Mouse (Mus musculus) liver, postnatal 0 days (tissue): ENCODE measurements at regions not wholly inside any gene's neighbourhood (a gene's known extent, or its start where the extent isn't known, plus 50 kb on each side); places are given as distances from the start of the nearest gene placed in this dataset.

Experiments
- ATAC-seq: fragments of 200-750 bp; cut with Nextera tagmentation; 2 replicates; pipeline ENCODE4 v1.8.0; 2017; ENCODE audit warnings: mild to moderate bottlenecking, moderate library complexity
- DNase-seq: peaks from one replicate; pipeline ENCODE4 v3.0.0-alpha.2; 2016
- H3K27ac ChIP-seq: fragments of 300-500 bp; sonication (generic); 2 replicates; pipeline ENCODE4 v1.5.1; 2014; ENCODE audit warnings: antibody characterized with exemption, moderate library complexity, mild to moderate bottlenecking, low read depth
- H3K27me3 ChIP-seq: fragments of 300-500 bp; sonication (generic); 2 replicates; pipeline ENCODE4 v1.6.1; 2014; ENCODE audit warnings: low read length, control low read depth, mixed read lengths; ENCODE audit not compliant: insufficient read depth
- H3K36me3 ChIP-seq: fragments of 300-500 bp; sonication (generic); replicated peaks from 2 replicates; pipeline ENCODE4 v1.6.1; 2014; ENCODE audit warnings: mild to moderate bottlenecking, control low read depth, low read length, moderate library complexity, mixed read lengths; ENCODE audit not compliant: insufficient read depth
- H3K4me1 ChIP-seq: fragments of 300-500 bp; sonication (generic); 2 replicates; pipeline ENCODE4 v1.6.1; 2014; ENCODE audit warnings: antibody characterized with exemption, mild to moderate bottlenecking, control low read depth; ENCODE audit not compliant: insufficient read depth
- H3K4me2 ChIP-seq: fragments of 300-500 bp; sonication (generic); 2 replicates; pipeline ENCODE4 v1.6.1; 2014; ENCODE audit warnings: low read depth, mild to moderate bottlenecking, low read length, moderate library complexity, mixed read lengths
- H3K4me3 ChIP-seq: fragments of 300-500 bp; sonication (generic); 2 replicates; pipeline ENCODE4 v1.5.1; 2014; ENCODE audit warnings: low read depth, low read length
- H3K9ac ChIP-seq: fragments of 300-500 bp; sonication (generic); replicated peaks from 2 replicates; pipeline ENCODE4 v1.6.1; 2014; ENCODE audit warnings: mild to moderate bottlenecking, moderate library complexity
- H3K9me3 ChIP-seq: fragments of 300-500 bp; sonication (generic); 2 replicates; pipeline ENCODE4 v1.6.1; 2016; ENCODE audit warnings: mild to moderate bottlenecking, control low read depth, low read length, mixed read lengths
- CTCF ChIP-seq: sonication (generic); IDR thresholded peaks from 2 replicates; pipeline ENCODE4 v1.5.1; 2016; ENCODE audit warnings: antibody characterized with exemption, low read depth
- EP300 ChIP-seq: IDR thresholded peaks from 2 replicates; pipeline ENCODE4 v1.6.1; 2016; ENCODE audit warnings: antibody characterized with exemption, low read depth, mild to moderate bottlenecking
- WGBS: fragments of 180-500 bp; shearing (Covaris S2); extraction: QIAGEN DNeasy Blood & Tissue Kit; methylation state at CpG from one replicate; pipeline ENCODE4 v1.1.7; 2014; ENCODE audit not compliant: insufficient replicate concordance; 5-methylcytosine and 5-hydroxymethylcytosine counted together

DNA sequence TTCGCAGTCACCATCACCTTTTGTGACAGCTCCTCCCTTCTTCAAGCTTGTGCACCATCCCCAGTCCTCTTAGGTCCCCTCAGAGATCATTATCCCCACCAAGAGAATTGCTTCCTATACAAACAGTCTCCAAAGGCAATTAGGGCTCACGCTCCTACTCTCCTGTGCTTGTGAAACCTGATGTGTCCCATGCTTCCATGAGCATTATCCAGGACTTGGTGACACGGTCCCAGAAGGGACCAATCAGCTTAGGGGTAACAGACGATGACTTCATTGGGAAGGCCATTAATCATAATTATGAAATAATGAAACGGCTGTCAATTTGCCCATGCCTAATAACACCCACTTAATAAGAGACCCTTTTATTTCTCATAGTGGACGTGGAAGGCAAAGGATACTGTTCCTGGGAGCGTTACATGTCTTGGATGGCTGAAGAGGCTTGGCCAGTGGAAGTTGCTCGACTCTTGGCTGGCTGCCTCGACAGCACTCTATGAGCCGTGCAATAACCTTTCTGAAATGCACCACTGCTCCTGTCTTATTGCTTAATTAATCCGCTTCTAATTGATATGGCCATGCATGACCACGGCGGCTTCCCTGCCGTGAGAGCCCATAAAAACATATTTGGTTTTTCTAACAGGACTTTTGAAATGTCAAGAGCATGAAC is 207.4 kb upstream of the Tox3 start:
- H3K27me3 ChIP-seq, result no peaks in the 10 kb centered on the region
- no peak overlapping the region for H3K4me2 ChIP-seq
- 80% methylated on average over 14 of the region's 14 CpGs for WGBS
- H3K9ac ChIP-seq, result no peak overlapping the region
- no peak overlapping the region for H3K4me3 ChIP-seq
- H3K9me3 ChIP-seq, result no peaks in the 10 kb centered on the region
- TF ChIP-seq CTCF (no peak), EP300 (no peak)
- H3K4me1 ChIP-seq, result no peaks in the 10 kb centered on the region
- H3K27ac ChIP-seq, result no peak overlapping the region
- ATAC-seq, result no peak
- DNase-seq, result no peak
- H3K36me3 ChIP-seq, result no peaks in the 10 kb centered on the region

DNA sequence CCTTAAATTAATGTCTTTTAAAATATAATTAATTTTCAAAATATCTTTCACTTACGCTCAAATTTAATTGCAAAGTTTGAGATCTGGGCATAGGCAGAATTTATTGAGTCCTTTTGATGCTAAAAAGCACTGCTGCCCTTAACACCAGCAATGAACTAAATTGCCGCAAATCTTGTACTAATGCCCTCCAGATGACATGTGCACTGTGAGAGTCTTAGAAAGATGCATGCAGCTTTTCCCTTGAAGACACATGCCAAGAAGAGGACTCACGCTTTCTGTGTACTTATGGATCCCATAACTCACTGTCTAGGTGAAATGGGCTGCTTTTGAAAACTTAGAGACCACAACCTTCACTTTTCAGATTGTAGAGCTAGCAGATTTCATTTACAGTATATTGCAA is 199.1 kb upstream of the Tox3 start:
- Histone ChIP-seq H3K4me2 (no peak overlapping the region), H3K4me1 (no peaks in the 10 kb centered on the region), H3K9me3 (no peaks in the 10 kb centered on the region), H3K4me3 (no peak overlapping the region), H3K36me3 (no peaks in the 10 kb centered on the region), H3K27ac (no peak overlapping the region), H3K27me3 (no peaks in the 10 kb centered on the region), H3K9ac (no peak overlapping the region)
- 75% methylated on average over 3 of the region's 3 CpGs for WGBS
- TF ChIP-seq CTCF, result no peak
- TF ChIP-seq EP300, result no peak
- ATAC-seq, result no peak
- no peak for DNase-seq

DNA sequence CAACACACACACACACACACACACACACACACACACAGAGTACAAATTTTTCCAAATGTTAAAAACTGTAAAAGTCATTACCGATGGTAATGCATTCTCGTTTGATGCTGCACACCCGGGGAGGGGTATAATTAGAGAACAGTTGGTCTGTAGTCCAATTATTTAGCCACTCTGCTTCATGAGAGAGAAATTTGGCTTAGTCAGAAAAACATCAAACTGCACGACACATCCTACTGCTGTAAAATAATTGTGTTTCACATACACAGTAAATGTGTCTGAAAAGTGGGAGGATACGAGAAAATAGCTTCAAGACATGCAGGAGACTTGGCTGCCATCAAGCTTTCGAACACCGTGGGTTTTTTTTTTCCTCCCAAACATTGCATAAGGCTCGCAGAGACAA is 194.5 kb upstream of the Tox3 start:
- WGBS, result 66% methylated on average over 8 of the region's 8 CpGs
- no peak overlapping the region for H3K4me3 ChIP-seq

DNA sequence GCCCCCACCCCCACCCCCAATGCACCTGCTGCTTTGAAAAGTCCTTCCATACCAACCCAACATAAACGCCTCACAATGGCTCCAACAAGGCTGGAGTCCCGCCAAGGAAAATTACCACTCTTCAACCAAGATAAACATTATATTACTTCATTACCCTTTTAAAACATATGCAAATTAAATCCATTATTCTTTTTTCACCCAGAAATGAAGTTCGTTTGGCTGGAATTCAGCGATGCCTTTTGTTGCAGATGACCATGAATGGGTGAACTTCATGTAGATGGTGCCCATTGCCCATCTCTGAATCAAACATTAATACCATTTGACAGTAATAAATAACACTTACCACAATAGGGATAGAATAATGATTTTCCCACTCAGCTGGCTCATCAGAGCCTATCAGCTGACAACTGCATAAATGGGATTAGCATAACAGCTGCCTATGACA is 188.1 kb upstream of the Tox3 start:
- WGBS, result 80% methylated on average over 4 of the region's 4 CpGs
- DNase-seq (no peak), ATAC-seq (no peak)
- no peak overlapping the region for H3K4me3 ChIP-seq
- no peak for TF ChIP-seq EP300
- no peak for TF ChIP-seq CTCF
- H3K27ac ChIP-seq, result no peak overlapping the region
- no peak overlapping the region for H3K4me2 ChIP-seq
- no peaks in the 10 kb centered on the region for H3K36me3 ChIP-seq
- H3K9ac ChIP-seq, result no peak overlapping the region
- no peaks in the 10 kb centered on the region for H3K9me3 ChIP-seq
- H3K27me3 ChIP-seq, result no peaks in the 10 kb centered on the region
- H3K4me1 ChIP-seq, result no peaks in the 10 kb centered on the region

More for the DNA sequence above, 194.5 kb upstream of the Tox3 start:
- TF ChIP-seq CTCF (no peak), EP300 (no peak)
- H3K9me3 ChIP-seq, result no peaks in the 10 kb centered on the region
- H3K27ac ChIP-seq, result no peak overlapping the region
- ATAC-seq (no peak), DNase-seq (no peak)
- H3K9ac ChIP-seq, result no peak overlapping the region
- no peaks in the 10 kb centered on the region for H3K36me3 ChIP-seq
- H3K4me1 ChIP-seq, result no peaks in the 10 kb centered on the region
- H3K4me2 ChIP-seq, result no peak overlapping the region
- no peaks in the 10 kb centered on the region for H3K27me3 ChIP-seq

DNA sequence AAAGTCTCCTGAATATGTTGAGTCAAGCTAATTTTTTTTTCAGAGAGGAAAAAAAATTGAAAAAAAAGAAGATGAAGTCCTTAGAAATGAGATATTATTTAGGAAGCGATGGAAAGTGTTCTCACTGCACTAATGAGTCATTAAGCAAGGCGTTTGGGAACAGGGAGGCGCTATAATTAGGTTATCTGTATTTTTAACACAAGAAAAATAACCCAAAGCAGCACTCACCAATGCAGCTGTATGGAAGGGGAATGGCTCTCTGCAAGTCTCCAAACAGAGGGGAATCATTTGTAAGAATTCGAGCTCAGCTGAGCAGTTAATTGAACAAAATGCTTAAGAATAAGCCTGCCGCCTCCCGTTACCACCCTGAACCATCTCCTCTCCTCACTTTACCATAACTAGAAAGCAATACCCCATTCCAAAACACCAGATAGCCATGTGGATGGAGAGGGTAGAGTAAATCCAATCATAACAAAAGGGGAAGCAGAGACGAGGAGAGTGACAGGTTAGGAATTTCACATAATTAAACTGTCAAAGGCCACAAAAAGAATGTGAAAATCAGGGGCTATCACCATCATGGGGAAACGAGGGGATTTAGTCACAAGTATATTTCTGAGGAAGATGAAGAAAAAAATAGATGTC is 187.5 kb upstream of the Tox3 start:
- no peak for ATAC-seq
- TF ChIP-seq EP300 (no peak), CTCF (no peak)
- H3K4me1 ChIP-seq, result no peaks in the 10 kb centered on the region
- H3K36me3 ChIP-seq, result no peaks in the 10 kb centered on the region
- no peak overlapping the region for H3K4me2 ChIP-seq
- no peaks in the 10 kb centered on the region for H3K27me3 ChIP-seq
- WGBS, result 73% methylated on average over 8 of the region's 8 CpGs
- no peak overlapping the region for H3K9ac ChIP-seq
- H3K9me3 ChIP-seq, result no peaks in the 10 kb centered on the region
- DNase-seq, result no peak
- no peak overlapping the region for H3K27ac ChIP-seq
- H3K4me3 ChIP-seq, result no peak overlapping the region

DNA sequence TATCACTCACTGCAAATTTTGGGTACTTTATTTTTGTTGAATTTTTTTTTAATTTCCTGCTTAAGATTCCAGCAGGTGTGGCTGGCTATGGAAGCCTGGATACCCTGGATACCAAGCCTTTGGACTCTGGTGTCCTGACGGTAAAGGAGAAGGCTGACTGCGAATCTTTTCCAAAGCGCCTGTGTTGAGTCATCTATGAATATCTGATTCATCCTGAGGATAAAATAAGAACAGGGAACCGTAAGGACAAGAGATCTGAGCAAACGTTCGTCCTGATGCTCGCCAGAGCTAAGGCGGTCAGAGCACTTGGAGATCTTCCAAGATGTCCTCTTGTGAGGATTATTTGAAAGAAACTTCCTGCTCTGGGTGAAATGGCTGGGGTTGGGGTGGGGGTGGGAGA is 173.2 kb upstream of the Tox3 start:
- WGBS, result 74% methylated on average over 8 of the region's 8 CpGs
- Histone ChIP-seq H3K36me3 (no peaks in the 10 kb centered on the region), H3K4me3 (no peak overlapping the region), H3K9ac (no peak overlapping the region), H3K27ac (no peak overlapping the region), H3K4me2 (no peak overlapping the region), H3K27me3 (no peaks in the 10 kb centered on the region), H3K4me1 (no peaks in the 10 kb centered on the region), H3K9me3 (no peaks in the 10 kb centered on the region)
- no peak for TF ChIP-seq CTCF
- TF ChIP-seq EP300, result no peak
- ATAC-seq (no peak), DNase-seq (no peak)
